8 mouse cellular contexts compared by ENCODE assay signal in the genomic region with DNA sequence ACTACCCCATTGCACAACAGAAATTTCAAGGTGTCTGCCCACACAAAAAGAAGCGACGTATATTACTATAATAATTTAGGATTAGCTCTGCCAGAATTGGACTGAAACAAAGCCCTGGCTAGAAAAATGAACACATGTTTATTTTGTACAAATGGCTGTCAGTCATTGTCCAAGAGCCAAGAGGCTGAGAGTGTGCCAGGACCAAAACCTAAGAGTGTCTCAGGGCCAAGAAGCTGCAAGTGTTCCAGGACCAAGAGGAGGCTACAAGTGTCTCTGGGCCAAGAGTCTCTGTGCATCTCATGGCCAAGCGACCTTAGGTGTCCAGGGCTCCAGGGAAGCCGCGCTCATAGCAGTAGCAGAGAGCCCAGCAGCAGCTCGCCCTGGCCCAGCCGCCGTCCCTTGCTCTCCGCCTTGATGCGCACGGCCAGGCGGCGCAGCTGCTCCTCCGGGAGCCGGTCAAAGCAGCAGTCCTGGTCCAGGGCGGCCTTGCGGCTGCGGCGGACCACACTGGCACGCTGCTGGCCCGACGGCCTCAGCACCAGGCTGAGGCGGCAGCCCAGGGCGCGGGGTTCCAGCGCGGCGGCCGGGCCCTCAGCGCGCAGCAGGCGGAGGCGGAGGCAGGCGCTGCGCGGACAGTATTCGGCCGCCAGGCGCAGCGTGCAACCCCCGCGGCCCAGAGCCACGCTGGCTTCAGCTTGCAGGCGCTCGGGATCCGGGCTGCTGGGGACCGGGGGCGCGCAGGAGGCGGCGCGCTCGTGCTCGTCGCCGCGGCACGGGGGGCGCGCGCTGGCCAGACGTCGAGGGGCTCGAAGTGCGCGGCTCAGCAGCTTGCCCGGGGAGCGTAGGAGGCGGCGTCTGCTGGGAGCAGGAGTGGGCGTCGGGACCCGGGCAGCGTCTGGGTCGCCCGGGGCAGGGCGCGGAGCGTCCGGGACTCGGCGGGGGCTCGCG. TPM values are rescaled to one million over a fixed set of nuclear protein-coding genes. Genes with fewer than 3 reads are reported as not detected.
DNase-seq lines count a peak whose midpoint lies in the region; ATAC-seq lines count a peak whose summit lies in the region.

No protein-coding gene starts in this region.

- H3K4me1 ChIP-seq in intestine, embryonic 14.5 days (replicated peaks; ENCODE audit: control insufficient read depth, insufficient read depth, low read length): peaks cover 14% of the 10 kb centered on the region; the same call in 1 of the 2 replicates
- H3K4me1 ChIP-seq in liver, embryonic 11.5 days (replicated peaks; ENCODE audit: control insufficient read depth, insufficient read depth, low read length): peaks cover 9% of the 10 kb centered on the region; the same call in 1 of the 2 replicates
- peaks cover 12% of the 10 kb centered on the region for H3K4me1 ChIP-seq in neural tube, embryonic 12.5 days

- H3K9me3 ChIP-seq in intestine, embryonic 14.5 days (ENCODE audit: control insufficient read depth, low read length): no peaks in the 10 kb centered on the region
- H3K9me3 ChIP-seq in liver, embryonic 11.5 days (ENCODE audit: control insufficient read depth, low read length): no peaks in the 10 kb centered on the region
- no peaks in the 10 kb centered on the region for H3K9me3 ChIP-seq in neural tube, embryonic 12.5 days

- no peaks in the 10 kb centered on the region for H3K36me3 ChIP-seq in intestine, embryonic 14.5 days (ENCODE audit: control insufficient read depth, insufficient read depth, low read length)
- no peaks in the 10 kb centered on the region for H3K36me3 ChIP-seq in liver, embryonic 11.5 days (ENCODE audit: control insufficient read depth, insufficient read depth, low read length)
- no peaks in the 10 kb centered on the region for H3K36me3 ChIP-seq in neural tube, embryonic 12.5 days

- peak; percentile 85 for ATAC-seq in intestine, embryonic 14.5 days (replicated peaks; ENCODE audit: low FRiP score, low TSS enrichment, low read depth)
- ATAC-seq in liver, embryonic 11.5 days (replicated peaks; ENCODE audit: low FRiP score): peak; percentile 79
- ATAC-seq in neural tube, embryonic 12.5 days (ENCODE audit: low FRiP score, low read depth): peak; percentile 73
- no peak for ATAC-seq in megakaryocyte-erythroid progenitor cell, adult 5-6 weeks (replicated peaks; ENCODE audit: low FRiP score, low TSS enrichment, poor library complexity, severe bottlenecking)

- peak overlapping the region; percentile 51 for H3K4me3 ChIP-seq in intestine, embryonic 14.5 days (ENCODE audit: low read depth, low read length)
- peak overlapping the region; percentile 68 for H3K4me3 ChIP-seq in liver, embryonic 11.5 days (ENCODE audit: low read depth, low read length)
- peak overlapping the region; percentile 47 for H3K4me3 ChIP-seq in neural tube, embryonic 12.5 days

- peak overlapping the region; percentile 43 for H3K9ac ChIP-seq in intestine, embryonic 14.5 days (ENCODE audit: low read length)
- H3K9ac ChIP-seq in liver, embryonic 11.5 days (ENCODE audit: low read depth, low read length): peak overlapping the region; percentile 66
- H3K9ac ChIP-seq in neural tube, embryonic 12.5 days: peak overlapping the region; percentile 54

- no peak overlapping the region for H3K27ac ChIP-seq in intestine, embryonic 14.5 days (ENCODE audit: low read depth)
- no peak overlapping the region for H3K27ac ChIP-seq in liver, embryonic 11.5 days (ENCODE audit: low read depth, low read length)
- H3K27ac ChIP-seq in neural tube, embryonic 12.5 days: no peak overlapping the region

- H3K4me2 ChIP-seq in intestine, embryonic 14.5 days (ENCODE audit: low read length): peak overlapping the region; percentile 91
- peak overlapping the region; percentile 96 for H3K4me2 ChIP-seq in liver, embryonic 11.5 days
- H3K4me2 ChIP-seq in neural tube, embryonic 12.5 days (replicated peaks): peak overlapping the region; percentile 71

- 3% methylated on average over 78 of the region's 84 CpGs for WGBS in intestine, embryonic 14.5 days
- WGBS in liver, embryonic 11.5 days: 3% methylated on average over 78 of the region's 84 CpGs
- WGBS in neural tube, embryonic 12.5 days: 2% methylated on average over 83 of the region's 84 CpGs

- peak; percentile 32 to 61 for DNase-seq in left cerebral cortex, adult 18-20 months (ENCODE audit: low spot score in 2 of 2)
- DNase-seq in left cerebral cortex, adult 11 months (ENCODE audit: low spot score): no peak
- peak; percentile 71 to 76 for DNase-seq in cerebellum, postnatal 25 days
- peak; percentile 8 to 33 for DNase-seq in gastrocnemius, adult 8-10 months (ENCODE audit: low spot score in 2 of 2)
- peak; percentile 78 for DNase-seq in intestine, embryonic 14.5 days (ENCODE audit: low spot score)
- peak; percentile 62 for DNase-seq in liver, embryonic 11.5 days (ENCODE audit: low spot score)

- peaks cover 23% of the 10 kb centered on the region; the same call in 1 of the 2 replicates for H3K27me3 ChIP-seq in intestine, embryonic 14.5 days (replicated peaks; ENCODE audit: control insufficient read depth, insufficient read depth, low read length)
- H3K27me3 ChIP-seq in liver, embryonic 11.5 days (replicated peaks; ENCODE audit: control insufficient read depth, insufficient read depth, low read length): peaks cover 44% of the 10 kb centered on the region
- H3K27me3 ChIP-seq in neural tube, embryonic 12.5 days (replicated peaks): peaks cover 49% of the 10 kb centered on the region

RNA-seq across cellular contexts. Expression of a gene that starts 1.4 kb away (rescaled TPM):
- under 1 TPM in 1 of 2 experiments, not detected in 1; 0.35 TPM for total RNA-seq in left cerebral cortex, adult 18-20 months (2021)
- total RNA-seq in gastrocnemius, adult 8-10 months (2022): not detected
- polyA plus RNA-seq in intestine, embryonic 14.5 days (2014; fragmentation: Nextera tagmentation; extraction: Ambion mirVana): 1.6 and 2.0 TPM in 2 replicates
- 2.6 and 4.2 TPM in 2 replicates for polyA plus RNA-seq in liver, embryonic 11.5 days (2014; fragmentation: Nextera tagmentation; extraction: Ambion mirVana)
- polyA plus RNA-seq in neural tube, embryonic 12.5 days (2016; fragmentation: Nextera tagmentation; extraction: Ambion mirVana): 0.27 and 0.42 TPM in 2 replicates
- not detected in 2 replicates for total RNA-seq in megakaryocyte-erythroid progenitor cell, adult 5-6 weeks (2014; fragmentation: Nextera tagmentation)
- total RNA-seq in megakaryocyte-erythroid progenitor cell, adult 5-6 weeks (2017): not detected in 2 replicates

RNA-seq across cellular contexts. Expression of a gene that starts 9.5 kb away (rescaled TPM):
- 10 to 100 TPM; 76.8 to 81.1 TPM for total RNA-seq in left cerebral cortex, adult 18-20 months (2021)
- 10 to 100 TPM; 25.9 to 34.4 (median 30.2) TPM for total RNA-seq in gastrocnemius, adult 8-10 months (2022)
- polyA plus RNA-seq in intestine, embryonic 14.5 days (2014; fragmentation: Nextera tagmentation; extraction: Ambion mirVana): 7.2 and 7.9 TPM in 2 replicates
- polyA plus RNA-seq in liver, embryonic 11.5 days (2014; fragmentation: Nextera tagmentation; extraction: Ambion mirVana): 13.5 and 14.7 TPM in 2 replicates
- polyA plus RNA-seq in neural tube, embryonic 12.5 days (2016; fragmentation: Nextera tagmentation; extraction: Ambion mirVana): 8.0 and 8.2 TPM in 2 replicates
- 34.5 and 39.3 TPM in 2 replicates for total RNA-seq in megakaryocyte-erythroid progenitor cell, adult 5-6 weeks (2014; fragmentation: Nextera tagmentation)
- 20.8 and 33.5 TPM in 2 replicates for total RNA-seq in megakaryocyte-erythroid progenitor cell, adult 5-6 weeks (2017)
